Mouse (Mus musculus) neutrophil, adult 65 days (primary cell): ENCODE results near the gene 2810004N23Rik. TPM values are rescaled to one million over a fixed set of nuclear protein-coding genes. Genes with fewer than 3 reads are reported as not detected.

Source experiments
- total RNA-seq: library from RNA; stranded (reverse); gene quantifications from 2 replicates; pipeline ENCODE4 v1.2.4, GENCODE M21; 2023

The 2810004N23Rik gene
- total RNA-seq = 6.0 and 10.2 TPM in 2 replicates

DNA sequence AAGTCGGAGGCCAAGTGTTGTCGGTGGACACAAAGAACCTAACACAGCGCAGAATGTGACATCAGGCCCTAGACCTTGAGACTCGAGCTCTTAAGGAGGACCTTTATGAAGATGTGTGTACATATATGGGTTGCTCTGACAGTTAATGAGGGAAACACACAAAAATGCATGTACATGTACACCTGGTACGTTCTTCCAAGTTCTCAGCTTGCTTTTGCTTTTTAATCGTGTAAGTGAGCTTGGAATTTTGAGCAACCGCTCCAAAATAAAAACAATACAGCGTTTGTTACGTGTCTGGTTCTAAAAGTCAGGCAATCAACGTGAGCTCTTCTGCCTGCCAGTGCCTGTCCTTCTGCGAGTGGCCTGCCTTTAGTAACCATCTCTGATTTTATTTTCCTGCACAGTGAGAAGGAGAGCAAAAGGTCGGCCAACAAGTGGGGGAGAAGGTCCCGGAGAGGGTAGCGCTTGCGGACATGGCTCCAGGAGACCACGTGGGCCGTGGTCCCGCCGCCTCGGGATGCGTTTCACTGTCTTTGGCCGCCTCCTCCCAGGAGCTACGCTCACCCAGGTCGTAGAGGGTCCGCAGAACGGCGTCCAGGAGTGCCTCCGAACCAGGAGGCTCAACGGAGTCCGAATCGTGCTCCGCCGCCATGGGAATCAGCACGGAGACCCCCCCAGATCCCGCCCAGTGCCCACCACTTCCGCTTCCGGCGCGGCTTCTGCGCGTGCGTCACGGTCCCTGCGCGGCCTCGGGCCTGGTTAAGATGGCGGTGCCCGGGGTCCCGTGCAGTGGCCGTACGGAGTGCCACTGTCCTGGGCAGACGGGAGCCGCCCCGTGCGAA lies at the start of gene 2810004N23Rik, which contains the start of gene Gnpat:
TSS of gene 2810004N23Rik (minus strand) at position 800 of the 842 bp plus-strand sequence.
TSS of gene Gnpat (plus strand) at position 713 of the 842 bp plus-strand sequence.

GRCm38 (mm10) chr8:124897386-124898250 lies 34.7 kb upstream of the 2810004N23Rik start, which contains the start of the genes Exoc8 and Sprtn:
Exoc8 (minus strand) TSS chr8:124897705.
Sprtn (plus strand) TSS chr8:124897886.

DNA sequence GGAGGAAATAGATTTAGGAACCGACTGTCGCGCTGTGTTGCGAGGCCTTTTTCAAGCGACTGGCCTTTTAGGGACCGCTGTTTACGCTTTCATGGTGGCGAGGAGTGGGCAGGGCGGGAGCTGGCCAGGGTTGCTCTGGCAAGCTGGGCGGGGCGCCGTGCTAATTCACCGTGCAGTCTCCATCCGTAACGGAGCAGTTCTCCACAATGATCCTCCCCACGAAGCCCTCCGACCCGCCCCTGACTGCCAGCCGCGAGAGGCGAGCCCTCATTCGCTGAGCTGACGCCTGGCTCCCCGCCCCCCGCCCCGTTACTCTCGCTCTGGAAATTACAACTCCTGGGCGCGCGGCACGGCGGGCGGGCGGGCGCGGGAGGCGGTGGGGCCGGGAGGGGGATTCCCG lies 70.2 kb downstream of the 2810004N23Rik start, which contains the start of gene Trim67:
TSS of gene Trim67 (plus strand) at position 385 of the 400 bp plus-strand sequence.

Other genes with a start within 250 kb of the 2810004N23Rik start
- gene 2310022B05Rik, start 199.8 kb downstream of the 2810004N23Rik start, total RNA-seq = 2.9 and 3.8 TPM in 2 replicates
- 38.5 and 39.1 TPM in 2 replicates for gene Ttc13, start 141.1 kb downstream of the 2810004N23Rik start, total RNA-seq
- gene Arv1, start 141.0 kb downstream of the 2810004N23Rik start, total RNA-seq = 2.1 and 2.5 TPM in 2 replicates
- gene Fam89a, start 111.3 kb downstream of the 2810004N23Rik start, total RNA-seq = not detected in 2 replicates
- not detected in 2 replicates for gene Trim67, start 70.0 kb downstream of the 2810004N23Rik start, total RNA-seq
- gene Gnpat, start 87 bp downstream of the 2810004N23Rik start, total RNA-seq = 25.6 and 27.7 TPM in 2 replicates
- gene Exoc8, start 34.6 kb upstream of the 2810004N23Rik start, total RNA-seq = 10.3 and 13.0 TPM in 2 replicates
- gene Sprtn, start 34.8 kb upstream of the 2810004N23Rik start, total RNA-seq = 17.2 and 19.7 TPM in 2 replicates
- gene Egln1, start 86.2 kb upstream of the 2810004N23Rik start, total RNA-seq = 15.7 and 24.5 TPM in 2 replicates
- 10.9 and 14.5 TPM in 2 replicates for gene Tsnax, start 149.9 kb upstream of the 2810004N23Rik start, total RNA-seq
- gene Disc1, start 191.1 kb upstream of the 2810004N23Rik start, total RNA-seq = 5.3 and 6.0 TPM in 2 replicates